Mouse (Mus musculus) forebrain, embryonic 12.5 days (tissue): ENCODE measurements around the gene Cyp2c54. TPM values are rescaled to one million over a fixed set of nuclear protein-coding genes. Genes with fewer than 3 reads are reported as not detected.
"Not testable (repeated sequence)": the region's sequence is repeated elsewhere in the genome, so short reads cannot be mapped to it uniquely, and the experiment has no call there.

Experiments
- ATAC-seq: fragments of 200-750 bp; cut with Nextera tagmentation; 2 replicates; pipeline ENCODE4 v1.8.0; 2017; ENCODE audit warnings: moderate TSS enrichment; ENCODE audit not compliant: low FRiP score
- H3K27ac ChIP-seq: fragments of 300-500 bp; sonication (generic); 2 replicates; pipeline ENCODE4 v1.5.1; 2016; ENCODE audit warnings: mild to moderate bottlenecking
- H3K27me3 ChIP-seq: fragments of 300-500 bp; sonication (generic); 2 replicates; pipeline ENCODE4 v1.6.1; 2016; ENCODE audit warnings: mild to moderate bottlenecking
- H3K36me3 ChIP-seq: fragments of 300-500 bp; sonication (generic); replicated peaks from 2 replicates; pipeline ENCODE4 v1.6.1; 2016; ENCODE audit warnings: mild to moderate bottlenecking
- H3K4me1 ChIP-seq: fragments of 300-500 bp; sonication (generic); 2 replicates; pipeline ENCODE4 v1.6.1; 2016
- H3K4me2 ChIP-seq: fragments of 300-500 bp; sonication (generic); 2 replicates; pipeline ENCODE4 v1.6.1; 2016; ENCODE audit warnings: mild to moderate bottlenecking, moderate library complexity
- H3K4me3 ChIP-seq: fragments of 300-500 bp; sonication (generic); replicated peaks from 2 replicates; pipeline ENCODE4 v1.5.1; 2016; ENCODE audit warnings: mild to moderate bottlenecking
- H3K9ac ChIP-seq: fragments of 300-500 bp; sonication (generic); 2 replicates; pipeline ENCODE4 v1.6.1; 2016; ENCODE audit warnings: mild to moderate bottlenecking
- H3K9me3 ChIP-seq: fragments of 300-500 bp; sonication (generic); 2 replicates; pipeline ENCODE4 v1.6.1; 2016
- WGBS: fragments of 180-500 bp; shearing (Covaris S2); methylation state at CpG from one replicate; pipeline ENCODE4 v1.1.7; 2016; 5-methylcytosine and 5-hydroxymethylcytosine counted together
- polyA plus RNA-seq: library from polyadenylated mRNA; unstranded; fragments of >200 nt; fragmentation: Nextera tagmentation; extraction: Ambion mirVana; gene quantifications from 2 replicates; pipeline ENCODE4 v1.2.1, GENCODE M21; 2016

Cyp2c54 gene
- not detected in 2 replicates for polyA plus RNA-seq

GRCm38 (mm10) chr19:40073701-40074100 is at the start of gene Cyp2c54:
Cyp2c54 (minus strand) TSS chr19:40073827.
- no peaks in the 10 kb centered on the region for H3K36me3 ChIP-seq
- no peaks in the 10 kb centered on the region for H3K9me3 ChIP-seq
- no peaks in the 10 kb centered on the region for H3K27me3 ChIP-seq
- H3K9ac ChIP-seq = no peak within 1 kb of the TSS
- no peak within 1 kb of the TSS for H3K4me2 ChIP-seq
- no peak within 1 kb of the TSS for H3K27ac ChIP-seq
- H3K4me1 ChIP-seq = no peaks in the 10 kb centered on the region
- ATAC-seq = no peak
- H3K4me3 ChIP-seq = no peak within 1 kb of the TSS

GRCm38 (mm10) chr19:40119624-40120023 is 46.0 kb upstream of the Cyp2c54 start:
- H3K27ac ChIP-seq, H3K4me3 ChIP-seq, ATAC-seq, H3K4me1 ChIP-seq, H3K36me3 ChIP-seq, H3K9ac ChIP-seq, H3K4me2 ChIP-seq, H3K27me3 ChIP-seq, H3K9me3 ChIP-seq: not testable (repeated sequence)
- 81% methylated on average over 13 of the region's 13 CpGs for WGBS

GRCm38 (mm10) chr19:40091111-40091510 is 17.5 kb upstream of the Cyp2c54 start:
- Histone ChIP-seq H3K9me3 (no peaks in the 10 kb centered on the region), H3K27me3 (no peaks in the 10 kb centered on the region), H3K4me3 (no peak overlapping the region), H3K4me1 (no peaks in the 10 kb centered on the region), H3K27ac (no peak overlapping the region), H3K9ac (no peak overlapping the region), H3K36me3 (no peaks in the 10 kb centered on the region), H3K4me2 (no peak overlapping the region)
- 74% methylated on average over 3 of the region's 3 CpGs for WGBS
- no peak for ATAC-seq

GRCm38 (mm10) chr19:40089421-40089820 is 15.8 kb upstream of the Cyp2c54 start, which contains the start of gene Cyp2c50:
Cyp2c50 (plus strand) TSS chr19:40089688.
- H3K4me3 ChIP-seq, H3K36me3 ChIP-seq, H3K4me2 ChIP-seq, H3K9me3 ChIP-seq, H3K27me3 ChIP-seq, H3K27ac ChIP-seq, H3K4me1 ChIP-seq, H3K9ac ChIP-seq, ATAC-seq: not testable (repeated sequence)
- 95% methylated on average over 1 of the region's 1 CpGs for WGBS

- 86% methylated on average over 1 of the region's 1 CpGs for WGBS
- Histone ChIP-seq H3K27ac (no peak overlapping the region), H3K4me3 (no peak overlapping the region), H3K9ac (no peak overlapping the region), H3K9me3 (no peaks in the 10 kb centered on the region), H3K4me1 (no peaks in the 10 kb centered on the region), H3K36me3 (no peaks in the 10 kb centered on the region), H3K27me3 (no peaks in the 10 kb centered on the region), H3K4me2 (no peak overlapping the region)
- no peak for ATAC-seq
Measured at GRCm38 (mm10) chr19:40088381-40088780, 14.8 kb upstream of the Cyp2c54 start.

GRCm38 (mm10) chr19:39992140-39992539 is 81.5 kb downstream of the Cyp2c54 start, which contains the start of gene Cyp2c37:
Cyp2c37 (plus strand) TSS chr19:39992424.
- not testable (repeated sequence) for H3K36me3 ChIP-seq, H3K4me2 ChIP-seq, H3K27ac ChIP-seq, H3K9me3 ChIP-seq, H3K27me3 ChIP-seq, H3K4me1 ChIP-seq, H3K9ac ChIP-seq, H3K4me3 ChIP-seq, ATAC-seq
- WGBS = 97% methylated on average over 1 of the region's 1 CpGs

- H3K4me3 ChIP-seq = no peak overlapping the region
- WGBS = 77% methylated on average over 2 of the region's 2 CpGs
- H3K36me3 ChIP-seq = no peaks in the 10 kb centered on the region
- H3K9ac ChIP-seq = no peak overlapping the region
- no peaks in the 10 kb centered on the region for H3K27me3 ChIP-seq
- no peak for ATAC-seq
- H3K4me1 ChIP-seq = no peaks in the 10 kb centered on the region
- no peak overlapping the region for H3K4me2 ChIP-seq
- no peak overlapping the region for H3K27ac ChIP-seq
- no peaks in the 10 kb centered on the region for H3K9me3 ChIP-seq
Measured at GRCm38 (mm10) chr19:39989471-39989870, 84.2 kb downstream of the Cyp2c54 start.

Other genes with a start within 250 kb of the Cyp2c54 start
- gene Cyp2c69, start 187.0 kb downstream of the Cyp2c54 start, polyA plus RNA-seq = not detected in 2 replicates
- gene Cyp2c37, start 81.4 kb downstream of the Cyp2c54 start, polyA plus RNA-seq = not detected in 2 replicates
- not detected in 2 replicates for gene Cyp2c50, start 15.9 kb upstream of the Cyp2c54 start, polyA plus RNA-seq
- gene Cyp2c70, start 113.5 kb upstream of the Cyp2c54 start, polyA plus RNA-seq = not detected in 2 replicates
- 48.9 and 58.9 TPM in 2 replicates for gene Pdlim1, start 198.0 kb upstream of the Cyp2c54 start, polyA plus RNA-seq